Mouse (Mus musculus) gastrocnemius, adult 2 months (tissue): Measurements from ENCODE around the gene Ly6g6f. TPM values are rescaled to one million over a fixed set of nuclear protein-coding genes. Genes with fewer than 3 reads are reported as not detected.
A peak's percentile ranks its signal among the peaks of the same experiment; 100 is the strongest.
"Not testable (repeated sequence)": the region's sequence is repeated elsewhere in the genome, so short reads cannot be mapped to it uniquely, and the experiment has no call there.

Experiments
- DNase-seq: peaks from one replicate; pipeline ENCODE4 v3.0.0; 2022
- H3K27ac ChIP-seq: fragments of 200-600 bp; 2 replicates; pipeline ENCODE4 v1.8.1; 2022; ENCODE audit warnings: mild to moderate bottlenecking
- H3K4me3 ChIP-seq: fragments of 200-600 bp; 2 replicates; pipeline ENCODE4 v1.8.1; 2022; ENCODE audit warnings: mild to moderate bottlenecking, moderate library complexity
- CTCF ChIP-seq: fragments of 200-600 bp; IDR thresholded peaks from 2 replicates; pipeline ENCODE4 v1.8.1; 2022; ENCODE audit warnings: antibody characterized with exemption, mild to moderate bottlenecking, moderate library complexity
- intact Hi-C: fragments of 180-260 bp; cut with DNase I; formaldehyde crosslinking; loops from one replicate; pipeline ENCODE4 v1.15.1; 2025
- total RNA-seq, 2 experiments: library from RNA; stranded (reverse); gene quantifications; 2 replicates each; pipeline ENCODE4 v1.2.3; 2021

Gene Ly6g6f
- total RNA-seq, 2 experiments from 2014 or later: not detected

GRCm38 (mm10) chr17:35039121-35039873 is 46.1 kb downstream of the Ly6g6f start:
- intact Hi-C loops: no loop called here
- DNase-seq: no peak
- Histone ChIP-seq H3K4me3 (no peak overlapping the region), H3K27ac (no peak overlapping the region)
- TF ChIP-seq CTCF: no peak

- DNase-seq: no peak
- TF ChIP-seq CTCF: no peak
- Histone ChIP-seq H3K4me3 (no peak overlapping the region), H3K27ac (no peak overlapping the region)
- intact Hi-C loops: no loop called here
Observed at GRCm38 (mm10) chr17:35034896-35035295, 50.5 kb downstream of the Ly6g6f start.

GRCm38 (mm10) chr17:35033703-35034102 is 51.7 kb downstream of the Ly6g6f start:
- intact Hi-C loops, DNase-seq, H3K4me3 ChIP-seq, H3K27ac ChIP-seq: not testable (repeated sequence)

- intact Hi-C loops: no loop called here
- TF ChIP-seq CTCF: no peak
- no peak overlapping the region for H3K27ac ChIP-seq
- no peak overlapping the region for H3K4me3 ChIP-seq
- DNase-seq: no peak
Observed at GRCm38 (mm10) chr17:35032323-35032870, 53.0 kb downstream of the Ly6g6f start.

GRCm38 (mm10) chr17:35031880-35032279 is 53.5 kb downstream of the Ly6g6f start:
- Histone ChIP-seq H3K27ac (no peak overlapping the region), H3K4me3 (no peak overlapping the region)
- peak; percentile 15 for DNase-seq
- TF ChIP-seq CTCF: no peak
- intact Hi-C loops: no loop called here

- DNase-seq: peak; percentile 15
- TF ChIP-seq CTCF: no peak
- intact Hi-C loops: no loop called here
- Histone ChIP-seq H3K27ac (no peak overlapping the region), H3K4me3 (no peak overlapping the region)
Observed at GRCm38 (mm10) chr17:35031272-35031671, 54.1 kb downstream of the Ly6g6f start.

Other genes starting within 250 kb of the Ly6g6f start
- gene Stk19, start 248.7 kb downstream of the Ly6g6f start, total RNA-seq: 1 to 10 TPM; 7.3 to 7.7 TPM
- 10 to 100 TPM in 1 of 2 experiments, 1 to 10 TPM in 1; 10.0 to 11.4 TPM for gene Dxo, start 248.6 kb downstream of the Ly6g6f start, total RNA-seq
- gene Skiv2l, start 235.4 kb downstream of the Ly6g6f start, total RNA-seq: 10 to 100 TPM; 19.0 to 24.6 TPM
- 10 to 100 TPM in 1 of 2 experiments, 1 to 10 TPM in 1; 9.4 to 10.8 TPM for gene Nelfe, start 235.2 kb downstream of the Ly6g6f start, total RNA-seq
- 1 to 10 TPM; 1.9 to 2.0 TPM for gene Cfb, start 223.1 kb downstream of the Ly6g6f start, total RNA-seq
- 1 to 10 TPM; 5.2 to 8.3 TPM for gene Zbtb12, start 206.1 kb downstream of the Ly6g6f start, total RNA-seq
- not detected for gene Gm20547, start 203.6 kb downstream of the Ly6g6f start, total RNA-seq
- gene C2, start 187.3 kb downstream of the Ly6g6f start, total RNA-seq: 1 to 10 TPM; 1.3 to 3.4 TPM
- 10 to 100 TPM; 28.0 to 29.6 TPM for gene Ehmt2, start 187.1 kb downstream of the Ly6g6f start, total RNA-seq
- not detected for gene Slc44a4, start 171.1 kb downstream of the Ly6g6f start, total RNA-seq
- 10 to 100 TPM; 10.5 to 12.0 TPM for gene Neu1, start 154.4 kb downstream of the Ly6g6f start, total RNA-seq
- gene Hspa1b, start 126.4 kb downstream of the Ly6g6f start, total RNA-seq: 10 to 100 TPM in 1 of 2 experiments, 1 to 10 TPM in 1; 3.9 to 13.0 TPM
- gene Gm20481, start 115.7 kb downstream of the Ly6g6f start, total RNA-seq: not detected
- 10 to 100 TPM in 1 of 2 experiments, 1 to 10 TPM in 1; 6.8 to 14.1 TPM for gene Hspa1a, start 113.5 kb downstream of the Ly6g6f start, total RNA-seq
- gene Hspa1l, start 112.9 kb downstream of the Ly6g6f start, total RNA-seq: 10 to 100 TPM; 14.9 to 31.2 TPM
- gene Lsm2, start 103.7 kb downstream of the Ly6g6f start, total RNA-seq: 10 to 100 TPM; 15.2 to 17.0 TPM
- 10 to 100 TPM; 31.0 to 35.2 TPM for gene Vars, start 84.6 kb downstream of the Ly6g6f start, total RNA-seq
- gene Vwa7, start 69.0 kb downstream of the Ly6g6f start, total RNA-seq: 10 to 100 TPM in 1 of 2 experiments, 1 to 10 TPM in 1; 7.8 to 14.4 TPM
- gene Sapcd1, start 57.6 kb downstream of the Ly6g6f start, total RNA-seq: not detected
- gene Msh5, start 38.9 kb downstream of the Ly6g6f start, total RNA-seq: not detected
- 10 to 100 TPM in 1 of 2 experiments, 1 to 10 TPM in 1; 7.2 to 11.3 TPM for gene Clic1, start 35.6 kb downstream of the Ly6g6f start, total RNA-seq
- gene Ddah2, start 26.6 kb downstream of the Ly6g6f start, total RNA-seq: 1 to 10 TPM; 6.9 to 9.3 TPM
- gene Ly6g6c, start 20.2 kb downstream of the Ly6g6f start, total RNA-seq: not detected
- gene Mpig6b, start 19.4 kb downstream of the Ly6g6f start, total RNA-seq: not detected
- not detected for gene Ly6g6e, start 8.7 kb downstream of the Ly6g6f start, total RNA-seq
- gene Ly6g6d, start 7.5 kb downstream of the Ly6g6f start, total RNA-seq: 1 to 10 TPM in 1 of 2 experiments, under 1 TPM in 1; 0.50 to 1.9 TPM
- 10 to 100 TPM; 74.2 to 99.7 TPM for gene Abhd16a, start 3.7 kb upstream of the Ly6g6f start, total RNA-seq
- gene Ly6g5c, start 22.7 kb upstream of the Ly6g6f start, total RNA-seq: not detected
- under 1 TPM in 1 of 2 experiments, not detected in 1; 0.36 TPM for gene Ly6g5b, start 29.8 kb upstream of the Ly6g6f start, total RNA-seq
- gene Gpank1, start 35.8 kb upstream of the Ly6g6f start, total RNA-seq: 1 to 10 TPM; 8.5 to 8.7 TPM
- gene Csnk2b, start 36.4 kb upstream of the Ly6g6f start, total RNA-seq: 100 to 1,000 TPM; 186 to 187 TPM
- 10 to 100 TPM; 13.6 to 24.6 TPM for gene D17H6S53E, start 40.8 kb upstream of the Ly6g6f start, total RNA-seq
- not detected for gene Apom, start 46.4 kb upstream of the Ly6g6f start, total RNA-seq
- 100 to 1,000 TPM; 233 to 244 TPM for gene Bag6, start 49.6 kb upstream of the Ly6g6f start, total RNA-seq
- gene Prrc2a, start 79.3 kb upstream of the Ly6g6f start, total RNA-seq: 100 to 1,000 TPM in 1 of 2 experiments, 10 to 100 TPM in 1; 98.7 to 120 TPM
- gene Aif1, start 90.5 kb upstream of the Ly6g6f start, total RNA-seq: under 1 TPM in 1 of 2 experiments, not detected in 1; 0.75 TPM
- 1 to 10 TPM in 1 of 2 experiments, under 1 TPM in 1; 0.67 to 1.2 TPM for gene Lst1, start 102.8 kb upstream of the Ly6g6f start, total RNA-seq
- gene Ltb, start 108.8 kb upstream of the Ly6g6f start, total RNA-seq: not detected
- not detected for gene Tnf, start 116.4 kb upstream of the Ly6g6f start, total RNA-seq
- under 1 TPM in 1 of 2 experiments, not detected in 1; 0.41 TPM for gene Lta, start 119.7 kb upstream of the Ly6g6f start, total RNA-seq
- gene Gm16181, start 135.2 kb upstream of the Ly6g6f start, total RNA-seq: not detected
- gene Atp6v1g2, start 148.1 kb upstream of the Ly6g6f start, total RNA-seq: 1 to 10 TPM; 1.9 to 2.0 TPM
- 1 to 10 TPM; 7.0 to 7.8 TPM for gene Nfkbil1, start 150.2 kb upstream of the Ly6g6f start, total RNA-seq
- gene Ddx39b, start 156.1 kb upstream of the Ly6g6f start, total RNA-seq: 10 to 100 TPM; 83.8 to 94.7 TPM
- gene H2-D1, start 177.1 kb upstream of the Ly6g6f start, total RNA-seq: 10 to 100 TPM; 30.4 to 38.5 TPM
- gene H2-Q1, start 234.8 kb upstream of the Ly6g6f start, total RNA-seq: under 1 TPM; 0.25 to 0.36 TPM